Mouse (Mus musculus) C2C12 (cell line): ENCODE measurements around the gene Cops6. TPM values are rescaled to one million over a fixed set of nuclear protein-coding genes. Genes with fewer than 3 reads are reported as not detected.

Experiments used
- H3K27me3 ChIP-seq: one replicate; pipeline ENCODE4 v1.6.1; 2011; ENCODE audit not compliant: control insufficient read depth, insufficient read depth, insufficient read length
- H3K36me3 ChIP-seq: one replicate; pipeline ENCODE4 v1.6.1; 2011; ENCODE audit not compliant: control insufficient read depth, insufficient read depth
- H3K4me3 ChIP-seq: one replicate; pipeline ENCODE4 v1.5.1; 2011; ENCODE audit warnings: mild to moderate bottlenecking, control low read depth; ENCODE audit not compliant: poor library complexity, insufficient read depth, severe bottlenecking
- H3K79me2 ChIP-seq: one replicate; pipeline ENCODE4 v1.6.1; 2011; ENCODE audit not compliant: control insufficient read depth, insufficient read depth
- H3K79me3 ChIP-seq: one replicate; pipeline ENCODE4 v1.6.1; 2011; ENCODE audit warnings: low read depth, control low read depth
- H3ac ChIP-seq: one replicate; pipeline ENCODE3; 2011; ENCODE audit warnings: low read depth; ENCODE audit not compliant: control insufficient read depth, insufficient read length
- CEBPB ChIP-seq: IDR thresholded peaks from one replicate; pipeline ENCODE4 v1.6.1; 2011; ENCODE audit warnings: low read depth, mild to moderate bottlenecking, control low read depth, moderate library complexity
- CTCF ChIP-seq: IDR thresholded peaks from one replicate; pipeline ENCODE4 v1.5.1; 2011; ENCODE audit not compliant: control insufficient read depth, insufficient read depth, insufficient read length
- FOSL1 ChIP-seq: IDR thresholded peaks from one replicate; pipeline ENCODE4 v1.8.0; 2011; ENCODE audit warnings: mild to moderate bottlenecking, low read length; ENCODE audit not compliant: poor library complexity, insufficient read depth, severe bottlenecking
- MAX ChIP-seq: IDR thresholded peaks from one replicate; pipeline ENCODE4 v1.6.1; 2011; ENCODE audit warnings: mild to moderate bottlenecking, control low read depth
- MYOD1 ChIP-seq: IDR thresholded peaks from one replicate; pipeline ENCODE4 v1.6.1; 2011; ENCODE audit warnings: low read depth; ENCODE audit not compliant: control insufficient read depth, insufficient read length
- MYOG ChIP-seq: IDR thresholded peaks from one replicate; pipeline ENCODE4 v1.6.1; 2011; ENCODE audit not compliant: control insufficient read depth, insufficient read length; ENCODE audit errors: extremely low read depth
- USF1 ChIP-seq: IDR thresholded peaks from one replicate; pipeline ENCODE4 v1.6.1; 2011; ENCODE audit warnings: low read depth, mild to moderate bottlenecking, control low read depth, moderate library complexity
- long read RNA-seq, 2 experiments: library from polyadenylated mRNA; unstranded; transcript quantifications; one replicate each; pipeline ENCODE4 v2.0.0; 2019 to 2020
- polyA plus RNA-seq: library from polyadenylated mRNA; unstranded; fragments of >200 nt; fragmentation: generic; extraction: Trizol; gene quantifications from one replicate; pipeline ENCODE4 v1.2.1, GENCODE M21; 2012; ENCODE audit warnings: missing spikeins

Gene Cops6
- 182 TPM for polyA plus RNA-seq
- long read RNA-seq, experiment 1, transcript Cops6-201 (10 exons, 1,787 nt), result major isoform, 239 of 264 reads
- long read RNA-seq, experiment 1, partial matches to known transcripts, result 14 of 264 reads
- long read RNA-seq, experiment 1, other reads (novel, unspliced or antisense), result 9 of 264 reads
- long read RNA-seq, experiment 2, transcript Cops6-201 (10 exons, 1,787 nt), result major isoform, 254 of 274 reads
- long read RNA-seq, experiment 2, partial matches to known transcripts, result 5 of 274 reads
- long read RNA-seq, experiment 2, other reads (novel, unspliced or antisense), result 12 of 274 reads

DNA sequence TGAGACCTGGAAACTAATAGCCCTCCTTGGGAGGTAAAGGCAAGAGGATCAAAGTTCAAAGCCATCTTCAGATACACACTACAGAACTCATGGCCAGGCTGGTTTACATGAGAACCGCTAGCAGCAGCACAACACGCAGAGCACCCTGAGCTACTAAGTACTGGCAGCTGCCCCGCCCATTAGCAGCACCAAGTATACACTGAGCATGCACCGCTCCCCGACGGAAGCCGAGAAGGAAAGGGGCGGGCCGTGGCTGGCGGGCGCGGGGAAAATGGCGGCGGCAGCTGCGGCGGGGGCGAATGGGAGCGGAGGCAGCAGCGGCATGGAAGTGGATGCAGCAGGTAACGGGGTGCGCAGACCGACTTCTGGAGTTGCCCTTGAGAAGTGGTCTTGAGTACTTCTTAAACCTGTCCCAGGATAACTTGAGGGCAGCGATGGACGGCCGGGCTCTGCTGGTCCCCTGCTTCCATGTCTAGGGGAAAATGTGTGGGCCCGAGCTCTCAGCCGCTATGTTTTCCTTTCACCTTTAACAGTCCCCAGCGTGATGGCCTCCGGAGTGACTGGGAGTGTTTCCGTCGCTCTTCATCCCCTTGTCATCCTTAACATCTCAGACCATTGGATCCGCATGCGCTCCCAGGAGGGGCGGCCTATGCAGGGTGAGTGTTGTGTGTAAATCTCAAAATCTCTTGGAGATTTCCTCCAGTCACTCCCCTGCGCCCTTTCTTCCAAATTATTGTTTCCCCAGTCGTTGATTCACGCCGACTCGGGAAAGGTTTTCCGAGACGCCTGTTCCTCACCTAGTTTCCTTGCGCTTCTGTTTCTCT lies at the start of gene Cops6:
Cops6 (plus strand) TSS at position 230 of the 824 bp plus-strand sequence.
- Histone ChIP-seq H3K27me3 (no peaks in the 10 kb centered on the region), H3ac (peak within 1 kb of the TSS; percentile 44), H3K79me2 (peaks cover 29% of the 10 kb centered on the region), H3K36me3 (peaks cover 38% of the 10 kb centered on the region), H3K79me3 (peaks cover 18% of the 10 kb centered on the region), H3K4me3 (peak within 1 kb of the TSS; percentile 85)
- TF ChIP-seq MYOD1 (no peak), MAX (no peak), CEBPB (no peak), USF1 (no peak), CTCF (no peak), FOSL1 (no peak), MYOG (no peak)

DNA sequence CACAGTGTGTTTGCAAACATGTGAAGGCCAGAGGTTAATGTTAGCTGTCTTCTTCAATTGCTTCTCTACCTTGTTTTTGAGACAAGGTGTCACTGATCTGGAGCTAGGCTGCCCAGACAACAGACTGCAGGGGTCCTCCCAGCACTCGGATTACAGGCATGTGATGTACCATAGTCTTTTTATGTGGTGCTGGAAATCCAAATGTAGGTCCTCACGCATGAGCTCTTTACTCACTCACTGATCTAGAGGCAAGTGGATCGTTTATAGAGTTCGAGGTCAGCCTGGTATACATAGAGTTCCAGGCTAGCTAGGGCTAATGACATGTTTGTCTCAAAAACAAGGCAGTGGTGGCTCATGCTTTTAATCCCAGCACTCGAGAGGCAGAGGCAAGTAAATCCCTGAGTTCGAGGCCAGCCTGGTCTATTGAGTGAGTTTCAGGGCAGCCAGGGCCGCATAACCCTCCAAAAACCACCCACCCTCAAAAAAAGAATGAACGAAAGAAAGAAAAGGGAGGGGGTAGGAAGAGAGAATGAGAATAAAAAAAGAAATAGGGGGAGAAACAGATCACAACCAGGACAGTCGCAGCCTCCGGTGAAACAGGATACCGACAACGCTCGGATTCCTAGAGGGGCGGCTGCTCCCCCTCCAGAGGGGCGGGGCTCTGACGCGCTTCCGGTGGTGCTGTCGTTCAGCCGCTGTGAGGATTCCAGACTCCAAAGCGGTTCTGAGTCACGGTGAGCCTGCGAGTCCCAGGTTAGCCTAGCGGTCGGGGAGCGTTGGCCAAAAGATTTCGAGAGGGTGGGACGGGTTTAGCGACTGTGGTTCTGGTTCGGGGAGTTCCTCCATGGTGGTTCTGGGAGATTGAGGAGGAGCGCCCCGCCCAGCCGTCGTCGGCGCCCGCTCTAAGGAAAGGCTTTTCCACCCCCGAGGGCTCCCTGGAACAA lies 44.3 kb upstream of the Cops6 start, which contains the start of gene Zscan21:
Zscan21 (plus strand) TSS at position 649 of the 944 bp plus-strand sequence.
- H3K27me3 ChIP-seq, result no peaks in the 10 kb centered on the region
- H3K79me2 ChIP-seq, result peaks cover 32% of the 10 kb centered on the region
- no peak for TF ChIP-seq CTCF
- no peak for TF ChIP-seq MYOG
- no peak for TF ChIP-seq CEBPB
- no peak for TF ChIP-seq MYOD1
- no peak for TF ChIP-seq USF1
- TF ChIP-seq MAX, result no peak
- TF ChIP-seq FOSL1, result no peak

DNA sequence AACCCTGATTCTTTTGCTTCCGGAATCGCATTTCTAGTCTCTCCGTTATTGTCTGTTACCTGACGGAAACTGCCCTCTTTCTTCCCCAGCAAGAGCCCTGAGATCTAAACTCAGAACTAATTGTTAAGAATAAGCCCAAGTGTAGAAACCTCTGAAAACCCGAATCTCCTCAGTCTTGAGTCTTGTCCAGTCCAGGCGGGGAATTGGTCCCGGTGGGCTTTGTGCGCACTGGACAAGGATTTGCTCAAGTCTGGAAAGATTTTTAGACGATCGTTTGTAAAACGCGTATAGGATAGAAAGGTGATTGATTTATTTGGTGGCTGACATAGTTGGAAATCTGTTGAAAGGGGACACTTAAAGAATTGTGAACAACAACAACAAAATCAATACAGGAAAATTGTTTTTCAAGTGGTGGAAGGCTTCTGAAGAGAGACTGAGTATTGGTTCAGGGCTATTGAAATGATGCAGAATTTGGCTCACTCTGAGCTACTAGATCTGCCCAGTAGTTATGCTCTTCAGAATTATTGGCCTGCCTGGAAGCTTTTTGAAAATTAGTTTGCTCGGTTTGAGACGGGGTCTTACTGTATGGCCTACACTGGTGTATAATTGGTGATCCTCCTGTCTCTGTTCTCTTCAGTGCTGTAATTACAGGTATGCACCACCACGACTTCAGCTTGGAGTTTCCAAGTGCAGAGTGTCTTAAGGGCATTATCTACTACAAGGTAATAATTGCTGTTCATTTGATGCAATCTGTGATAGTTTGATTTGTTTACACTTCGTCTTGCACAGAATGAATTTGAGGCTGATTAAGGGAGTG lies 43.5 kb upstream of the Cops6 start:
- TF ChIP-seq CTCF (no peak), USF1 (no peak), MYOG (no peak), MYOD1 (no peak), FOSL1 (no peak), MAX (no peak), CEBPB (no peak)

More for the DNA sequence above, 44.3 kb upstream of the Cops6 start, which contains the start of gene Zscan21:
- H3K79me3 ChIP-seq, result peaks cover 20% of the 10 kb centered on the region
- H3ac ChIP-seq, result peak within 1 kb of the TSS; percentile 70
- H3K4me3 ChIP-seq, result peak within 1 kb of the TSS; percentile 48
- no peaks in the 10 kb centered on the region for H3K36me3 ChIP-seq

DNA sequence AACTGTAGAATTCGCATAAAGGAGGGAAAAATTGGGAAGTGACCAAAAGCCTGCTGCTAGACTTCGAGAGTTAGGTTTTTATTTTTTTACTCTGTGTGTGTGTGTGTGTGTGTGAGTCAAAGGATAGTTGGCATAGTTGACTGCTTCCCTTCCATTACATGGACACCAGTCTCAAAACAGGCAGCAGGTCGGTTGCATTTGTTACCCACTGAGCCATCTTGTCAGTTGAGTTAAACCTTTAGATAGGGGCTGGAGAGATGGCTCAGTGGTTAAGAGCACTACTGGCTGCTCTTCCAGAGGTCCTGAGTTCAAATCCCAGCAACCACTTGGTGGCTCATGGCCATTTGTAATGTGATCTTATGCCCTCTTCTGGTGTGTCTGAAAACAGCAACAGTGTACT lies 42.8 kb upstream of the Cops6 start:
- Histone ChIP-seq H3ac (peak overlapping the region; percentile 32), H3K4me3 (peak overlapping the region; percentile 48), H3K27me3 (no peaks in the 10 kb centered on the region), H3K79me2 (peaks cover 32% of the 10 kb centered on the region), H3K79me3 (peaks cover 20% of the 10 kb centered on the region), H3K36me3 (peaks cover 2% of the 10 kb centered on the region)
- no peak for TF ChIP-seq CEBPB
- no peak for TF ChIP-seq MYOD1
- TF ChIP-seq CTCF, result no peak
- no peak for TF ChIP-seq FOSL1
- TF ChIP-seq MYOG, result no peak
- no peak for TF ChIP-seq USF1
- TF ChIP-seq MAX, result no peak

More for the DNA sequence above, 43.5 kb upstream of the Cops6 start:
- Histone ChIP-seq H3K27me3 (no peaks in the 10 kb centered on the region), H3K36me3 (no peaks in the 10 kb centered on the region), H3K79me2 (peaks cover 32% of the 10 kb centered on the region), H3K79me3 (peaks cover 20% of the 10 kb centered on the region), H3ac (peak overlapping the region; percentile 70), H3K4me3 (peak overlapping the region; percentile 48)
